ENCODE assay signal across 7 mouse cellular contexts in the genomic region with DNA sequence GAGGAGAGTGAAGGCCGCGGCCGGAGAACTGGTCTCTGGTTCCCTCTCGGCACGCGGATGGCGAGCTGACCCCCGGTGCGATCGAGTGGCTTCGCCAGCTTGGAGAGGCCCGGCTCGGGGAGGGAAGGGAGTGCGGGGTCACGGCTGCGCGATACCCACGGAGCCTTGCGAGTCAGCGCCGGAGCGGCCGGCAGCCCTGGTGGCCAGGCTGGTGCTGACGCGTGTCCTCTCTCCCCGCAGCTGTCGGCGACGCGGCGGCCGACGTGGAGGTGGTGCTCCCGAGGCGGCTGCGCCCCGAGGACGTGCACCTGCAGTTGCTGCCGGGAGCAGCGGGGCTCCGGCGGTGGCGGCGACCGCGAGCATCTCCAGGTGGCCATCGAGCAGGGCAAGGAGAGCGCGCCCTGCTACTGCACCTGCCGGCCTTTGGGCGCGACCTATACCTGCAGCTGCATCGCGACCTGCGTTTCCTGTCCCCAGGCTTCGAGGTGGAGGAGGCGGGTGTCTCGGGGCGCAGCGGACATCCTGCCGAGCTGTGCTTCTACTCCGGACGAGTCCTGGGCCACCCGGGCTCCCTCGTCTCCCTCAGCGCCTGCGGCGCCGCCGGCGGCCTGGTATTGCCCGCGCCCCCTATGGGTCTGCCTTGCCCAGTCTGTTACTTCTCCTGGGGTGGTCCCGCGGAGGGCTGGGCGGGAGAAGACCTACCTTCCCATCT. TPM values are rescaled to one million over a fixed set of nuclear protein-coding genes. Genes with fewer than 3 reads are reported as not detected.
DNase-seq lines count a peak whose midpoint lies in the region; ATAC-seq lines count a peak whose summit lies in the region.

No protein-coding gene starts in this region.

- H3K27me3 ChIP-seq in forebrain, embryonic 11.5 days (ENCODE audit: control insufficient read depth, insufficient read depth, low read length): peaks cover 11% of the 10 kb centered on the region; the same call in 1 of the 2 replicates
- no peaks in the 10 kb centered on the region for H3K27me3 ChIP-seq in hindbrain, embryonic 15.5 days
- H3K27me3 ChIP-seq in limb, embryonic 10.5 days (ENCODE audit: low read depth, poor library complexity, severe bottlenecking): peaks cover 22% of the 10 kb centered on the region

- peaks cover 4% of the 10 kb centered on the region; the same call in 1 of the 2 replicates for H3K4me1 ChIP-seq in forebrain, embryonic 11.5 days (replicated peaks; ENCODE audit: control insufficient read depth, insufficient read depth, low read length)
- peaks cover 17% of the 10 kb centered on the region for H3K4me1 ChIP-seq in hindbrain, embryonic 15.5 days (replicated peaks)
- H3K4me1 ChIP-seq in limb, embryonic 10.5 days: peaks cover 29% of the 10 kb centered on the region

- DNase-seq in ES-CJ7 (ENCODE audit: low read depth, low spot score): peak; percentile 37
- DNase-seq in adrenal gland, adult 2 months: peak; percentile 69
- peak; percentile 77 for DNase-seq in forebrain, embryonic 11.5 days (ENCODE audit: low spot score)
- peak; percentile 79 for DNase-seq in limb, embryonic 10.5 days (ENCODE audit: low spot score)
- DNase-seq in mesoderm, embryonic 11.5 days (ENCODE audit: low read depth, low spot score): peak; percentile 55
- DNase-seq in spleen, postnatal 10 days (ENCODE audit: low spot score in 2 of 2): peak; percentile 22 to 51

- WGBS in forebrain, embryonic 11.5 days: under 1% methylated on average over 67 of the region's 76 CpGs
- under 1% methylated on average over 75 of the region's 76 CpGs for WGBS in hindbrain, embryonic 15.5 days
- under 1% methylated on average over 74 of the region's 76 CpGs for WGBS in limb, embryonic 10.5 days

- peak overlapping the region; percentile 100 for H3K4me2 ChIP-seq in forebrain, embryonic 11.5 days (ENCODE audit: low read depth, low read length, severe bottlenecking)
- peak overlapping the region; percentile 88 for H3K4me2 ChIP-seq in hindbrain, embryonic 15.5 days

- no peak overlapping the region for H3K27ac ChIP-seq in forebrain, embryonic 11.5 days (ENCODE audit: low read depth, low read length)
- peak overlapping the region; percentile 74 for H3K27ac ChIP-seq in hindbrain, embryonic 15.5 days (replicated peaks)
- peak overlapping the region; percentile 57 for H3K27ac ChIP-seq in limb, embryonic 10.5 days

- H3K4me3 ChIP-seq in forebrain, embryonic 11.5 days (ENCODE audit: low read depth, low read length): peak overlapping the region; percentile 55
- H3K4me3 ChIP-seq in hindbrain, embryonic 15.5 days: peak overlapping the region; percentile 57
- peak overlapping the region; percentile 82 for H3K4me3 ChIP-seq in limb, embryonic 10.5 days

- peak overlapping the region; percentile 48 for H3K9ac ChIP-seq in forebrain, embryonic 11.5 days (ENCODE audit: low read length)
- peak overlapping the region; percentile 47 for H3K9ac ChIP-seq in hindbrain, embryonic 15.5 days

- no peaks in the 10 kb centered on the region for H3K9me3 ChIP-seq in forebrain, embryonic 11.5 days (ENCODE audit: control insufficient read depth, low read length)
- no peaks in the 10 kb centered on the region for H3K9me3 ChIP-seq in hindbrain, embryonic 15.5 days
- H3K9me3 ChIP-seq in limb, embryonic 10.5 days (replicated peaks): no peaks in the 10 kb centered on the region

- no peaks in the 10 kb centered on the region for H3K36me3 ChIP-seq in forebrain, embryonic 11.5 days (ENCODE audit: control insufficient read depth, insufficient read depth, low read length)
- H3K36me3 ChIP-seq in hindbrain, embryonic 15.5 days: no peaks in the 10 kb centered on the region
- H3K36me3 ChIP-seq in limb, embryonic 10.5 days: no peaks in the 10 kb centered on the region

- peak; percentile 60 for ATAC-seq in forebrain, embryonic 11.5 days (replicated peaks; ENCODE audit: low FRiP score)
- ATAC-seq in hindbrain, embryonic 15.5 days (ENCODE audit: low FRiP score, low read depth): peak; percentile 50

RNA-seq across cellular contexts. Expression of gene Adamts17, which starts 0.6 kb away (rescaled TPM):
- total RNA-seq in adrenal gland, adult 2 months (2021): 1 to 10 TPM; 2.2 to 4.3 TPM
- 4.6 and 6.3 TPM in 2 replicates for polyA plus RNA-seq in adrenal gland, adult 2 months (2012; rRNA removed)
- 0.72 and 1.1 TPM in 2 replicates for polyA plus RNA-seq in forebrain, embryonic 11.5 days (2014; fragmentation: Nextera tagmentation; extraction: Ambion mirVana)
- polyA plus RNA-seq in hindbrain, embryonic 15.5 days (2015; fragmentation: Nextera tagmentation; extraction: Ambion mirVana): 3.5 and 4.5 TPM in 2 replicates
- polyA plus RNA-seq in limb, embryonic 10.5 days (2016; fragmentation: Nextera tagmentation; extraction: Ambion mirVana): 4.4 and 6.7 TPM in 2 replicates
